Mouse (Mus musculus) inflammation-experienced regulatory T-cells, adult 6 months (primary cell): ENCODE measurements at regions not wholly inside any gene's neighbourhood (a gene's known extent, or its start where the extent isn't known, plus 50 kb on each side); places are given as distances from the start of the nearest gene placed in this dataset.
A peak's percentile ranks its signal among the peaks of the same experiment; 100 is the strongest.

Experiments
- ATAC-seq: one replicate; pipeline ENCODE4 v1.8.0; 2017

DNA sequence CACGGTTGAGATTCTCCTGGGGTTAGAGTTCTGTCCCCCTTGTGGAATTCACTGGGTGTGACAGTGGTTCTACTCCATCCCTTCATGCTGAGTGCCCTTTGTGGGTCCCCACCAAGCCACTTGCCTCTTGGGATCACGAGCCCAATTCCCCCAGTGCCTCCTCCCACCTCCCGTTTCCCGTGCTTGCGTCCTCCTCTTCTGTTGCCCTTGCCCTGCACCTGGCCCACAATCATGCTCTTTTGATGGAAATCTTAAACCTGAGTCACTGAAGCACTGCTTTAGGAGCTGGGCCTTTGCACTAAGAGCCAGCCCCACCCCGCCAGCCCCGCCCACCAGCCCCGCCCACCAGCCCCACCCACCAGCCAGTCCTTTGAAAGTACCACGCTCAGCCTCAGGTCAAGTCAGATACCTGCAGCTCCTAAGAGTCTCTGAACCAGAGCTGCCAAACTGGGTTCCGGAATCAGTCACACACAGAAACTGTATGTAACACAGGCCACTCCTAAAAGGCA lies 79.8 kb upstream of the Sertad2 start:
- no peak for ATAC-seq

DNA sequence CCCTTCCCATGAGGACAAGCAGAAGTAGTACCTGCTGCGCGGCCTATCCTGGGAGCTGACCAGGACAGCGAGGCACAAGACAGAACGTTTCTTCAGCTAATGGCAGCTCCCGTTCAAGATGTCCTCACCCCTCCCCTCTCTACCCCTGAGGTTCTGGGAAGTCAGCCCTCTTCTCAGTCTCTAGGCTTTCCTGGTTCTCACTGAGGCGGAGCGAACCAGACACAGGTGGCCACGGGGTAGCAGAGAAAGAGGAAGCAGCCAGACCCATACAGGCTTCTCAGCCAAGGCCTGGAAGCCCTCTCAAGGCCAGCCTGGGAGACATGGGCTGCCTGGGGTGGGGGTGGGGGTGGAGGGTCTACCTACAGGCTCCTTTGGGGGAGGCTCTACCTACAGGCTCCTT lies 78.5 kb upstream of the Sertad2 start:
- no peak for ATAC-seq

DNA sequence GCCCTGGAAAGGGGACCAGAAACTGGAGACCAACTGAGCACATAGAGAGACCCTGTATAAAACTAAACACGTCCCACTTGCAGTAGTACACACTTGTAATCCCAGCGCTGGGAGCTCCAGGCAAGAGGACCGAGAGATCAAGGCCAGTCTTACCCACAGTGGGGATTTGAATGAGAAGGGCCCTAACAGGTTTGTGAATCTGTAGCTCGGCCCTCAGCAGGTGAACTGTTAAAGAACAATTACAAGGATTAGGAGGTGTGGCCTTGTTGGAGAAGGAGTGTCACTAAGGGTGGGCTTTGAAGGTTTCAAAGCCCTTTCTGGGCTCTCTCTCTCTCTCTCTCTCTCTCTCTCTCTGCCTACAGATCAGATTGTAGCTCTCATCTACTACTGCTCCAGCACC lies 76.5 kb upstream of the Sertad2 start:
- no peak for ATAC-seq

DNA sequence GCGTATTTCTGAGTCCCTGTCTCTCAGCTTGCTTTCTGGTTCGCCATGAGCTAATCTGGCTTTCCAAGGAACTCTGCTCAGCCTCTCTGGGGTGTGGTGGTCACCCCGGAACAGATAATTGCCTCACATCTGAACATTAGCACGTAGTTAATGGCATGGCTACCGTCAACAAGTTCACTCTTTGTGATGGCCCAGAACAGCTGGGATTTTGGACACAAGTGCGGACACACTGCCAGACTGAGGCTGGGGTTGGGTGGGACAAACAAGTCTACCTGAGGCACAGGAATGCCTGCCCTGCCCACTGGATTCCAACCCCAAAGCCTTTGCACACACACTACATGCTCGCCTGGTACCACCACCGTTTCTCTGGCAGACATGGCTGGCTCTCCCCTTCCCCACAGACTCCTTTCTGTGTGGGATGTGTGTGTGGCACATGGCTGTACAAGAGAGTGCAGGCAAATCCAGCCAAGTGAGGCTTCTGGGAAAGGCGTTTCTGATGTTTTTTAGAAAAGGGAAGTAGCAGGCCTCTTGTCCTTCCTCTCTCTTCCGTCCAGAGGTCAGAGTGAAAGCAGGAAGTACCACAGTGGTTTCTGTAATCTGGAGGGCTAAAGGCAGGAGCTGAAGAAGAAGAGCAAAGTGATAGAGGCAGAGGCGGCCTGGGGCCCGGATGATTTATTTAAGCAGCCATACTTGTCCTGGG lies 74.6 kb upstream of the Sertad2 start:
- no peak for ATAC-seq

DNA sequence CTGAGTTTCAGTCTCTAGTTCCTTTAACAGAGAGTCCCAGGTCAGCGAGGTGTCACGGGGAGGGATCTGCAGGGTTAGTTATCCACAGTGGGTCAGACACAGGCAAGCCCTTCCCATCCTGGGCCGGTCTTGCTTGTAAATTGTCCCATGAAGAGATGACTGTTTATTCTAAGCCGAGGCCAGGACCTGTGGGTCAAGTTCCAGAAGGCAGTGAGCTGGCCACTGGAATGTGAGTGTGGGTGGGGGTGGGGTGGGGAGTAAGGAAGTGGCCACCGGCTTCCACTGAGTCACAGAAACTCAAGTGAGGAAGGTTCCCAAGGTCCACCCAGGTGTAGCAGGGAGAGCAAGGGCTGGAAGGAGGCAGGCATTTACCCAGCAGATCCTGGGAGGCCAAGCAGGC lies 73.7 kb upstream of the Sertad2 start:
- no peak for ATAC-seq

DNA sequence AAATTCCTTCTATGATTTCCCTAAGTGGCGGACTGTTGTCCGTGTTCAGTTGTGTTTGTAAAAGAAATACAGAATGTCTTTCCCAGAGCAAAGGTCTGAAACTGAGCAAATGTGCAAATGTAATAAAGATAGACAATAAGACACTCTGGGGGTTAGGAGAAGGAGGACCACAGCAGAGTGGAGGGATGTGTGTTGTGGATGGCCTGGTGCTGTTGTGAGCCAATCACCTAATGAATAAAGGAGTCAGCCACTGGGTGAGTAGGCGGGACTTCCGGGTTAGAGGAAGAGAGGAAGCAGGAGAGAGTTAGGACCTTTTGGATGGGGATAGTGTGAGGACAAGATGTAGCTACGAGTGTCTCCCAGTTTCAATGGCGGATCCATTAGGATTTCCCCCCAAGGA lies 72.7 kb upstream of the Sertad2 start:
- no peak for ATAC-seq

DNA sequence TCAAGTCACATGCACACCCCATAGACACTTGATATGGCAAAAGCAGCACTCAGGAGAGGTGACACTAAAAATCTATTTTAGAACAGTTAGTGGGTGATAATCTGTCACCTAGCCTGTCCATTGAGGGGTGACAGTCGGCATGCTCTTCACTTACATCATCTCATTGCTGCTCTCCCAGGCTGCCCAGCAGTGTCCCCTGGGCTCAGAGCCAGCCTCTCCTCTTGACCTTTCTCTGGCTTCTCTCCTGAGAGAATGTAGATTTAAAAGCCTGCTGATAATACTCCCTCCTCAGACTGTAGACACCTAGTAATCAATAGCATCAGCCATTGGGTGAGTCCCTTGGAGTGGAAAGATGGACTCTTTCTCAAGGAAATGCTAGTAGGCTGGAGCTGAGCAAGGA lies 70.7 kb upstream of the Sertad2 start:
- ATAC-seq = no peak

DNA sequence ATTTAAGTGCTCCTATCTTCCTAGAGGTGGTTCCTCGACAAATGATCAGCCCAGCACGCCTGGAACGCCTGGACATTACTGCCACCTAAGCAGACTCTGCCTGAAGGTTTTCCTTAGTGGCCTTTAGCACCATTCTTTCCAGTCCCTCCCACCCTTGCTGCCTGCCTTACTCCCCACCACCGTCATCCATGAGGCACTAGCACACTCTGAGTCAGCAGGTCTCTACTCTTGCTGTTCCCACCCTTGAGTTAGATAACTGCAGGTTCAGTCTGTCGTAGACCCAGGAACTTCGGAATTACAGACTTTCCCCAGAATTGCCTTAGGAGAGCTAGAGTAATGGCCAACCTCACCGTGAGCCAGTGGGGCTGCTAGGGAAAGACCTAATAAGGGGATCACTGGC lies 67.4 kb upstream of the Sertad2 start:
- no peak for ATAC-seq

DNA sequence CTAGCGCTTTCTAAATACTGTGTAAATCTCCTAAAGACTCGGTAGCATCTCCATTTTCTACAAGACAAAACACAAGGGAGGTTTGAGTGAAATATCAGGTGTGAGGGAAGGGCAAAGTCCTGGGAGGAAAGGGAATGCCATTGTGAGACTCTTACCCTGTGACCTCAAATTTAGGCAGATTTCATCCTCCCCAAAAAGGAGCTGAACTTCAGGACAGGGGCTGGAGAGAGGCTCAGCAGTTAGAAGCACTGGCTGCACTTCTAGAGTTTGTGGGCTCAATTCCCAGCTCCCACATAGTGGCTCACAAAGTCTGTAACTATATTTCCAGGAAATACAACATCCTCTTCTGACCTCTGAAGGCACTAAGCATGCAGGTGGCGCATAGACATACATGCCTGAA lies 66.6 kb upstream of the Sertad2 start:
- no peak for ATAC-seq

DNA sequence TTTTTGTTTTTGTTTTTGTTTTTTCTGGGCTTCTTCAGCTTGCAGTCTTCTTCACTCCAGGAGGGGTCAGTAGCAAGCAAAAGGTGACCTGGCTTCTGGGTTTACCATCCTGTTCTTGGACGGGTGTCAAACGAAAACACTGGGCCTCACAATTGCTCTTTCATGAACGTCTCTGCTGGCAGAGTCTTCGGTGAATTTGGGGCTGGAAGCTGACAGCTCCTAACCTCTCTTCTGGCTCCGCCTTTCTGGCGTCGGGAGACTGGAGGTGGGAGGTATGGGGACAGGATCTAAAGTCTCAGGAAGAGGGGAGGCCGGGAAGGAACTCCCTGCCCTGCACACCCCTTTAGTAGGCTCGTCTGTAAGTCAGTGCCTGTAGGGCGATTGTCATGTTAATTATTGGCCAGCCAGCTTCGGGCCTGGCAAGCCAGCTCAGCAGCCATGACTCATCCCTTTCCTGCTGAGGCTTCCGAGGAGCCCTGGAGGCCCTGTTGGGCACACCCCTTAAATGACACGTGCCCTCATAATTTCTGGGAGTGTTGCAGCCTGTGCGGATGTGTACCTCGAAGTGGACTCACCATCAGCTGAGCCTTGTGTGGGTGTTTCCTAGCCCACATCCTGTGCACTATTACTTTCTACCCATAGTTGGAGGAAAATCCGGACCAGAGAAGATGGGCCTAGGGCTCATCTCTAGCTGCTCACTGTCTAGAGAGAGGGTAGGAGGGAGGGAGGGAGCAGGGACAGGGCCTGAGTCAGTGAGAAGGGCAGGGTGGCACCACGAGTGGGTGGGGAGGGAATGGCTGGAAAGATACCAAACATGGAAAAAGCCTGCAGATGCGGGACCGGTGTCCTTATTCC lies 65.6 kb upstream of the Sertad2 start:
- ATAC-seq = peak; percentile 99

DNA sequence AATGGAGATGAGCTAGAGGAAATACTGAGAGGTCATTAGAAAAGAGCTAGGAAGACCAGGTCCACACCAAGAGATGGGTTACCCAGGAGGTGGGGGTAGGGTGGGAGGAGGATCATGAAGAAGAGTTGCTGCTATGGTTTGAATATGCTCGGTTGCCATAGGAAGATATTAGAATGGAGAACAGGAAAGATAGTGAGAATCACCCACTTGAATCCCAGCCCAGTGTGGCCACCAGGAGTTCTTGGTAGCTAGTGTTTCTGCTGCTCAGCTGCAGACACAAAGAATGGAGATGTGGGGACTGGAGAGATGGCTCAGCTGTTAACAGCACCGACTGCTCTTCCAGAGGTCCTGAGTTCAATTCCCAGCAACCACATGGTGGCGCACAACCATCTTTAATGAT lies 62.4 kb upstream of the Sertad2 start:
- ATAC-seq = no peak

DNA sequence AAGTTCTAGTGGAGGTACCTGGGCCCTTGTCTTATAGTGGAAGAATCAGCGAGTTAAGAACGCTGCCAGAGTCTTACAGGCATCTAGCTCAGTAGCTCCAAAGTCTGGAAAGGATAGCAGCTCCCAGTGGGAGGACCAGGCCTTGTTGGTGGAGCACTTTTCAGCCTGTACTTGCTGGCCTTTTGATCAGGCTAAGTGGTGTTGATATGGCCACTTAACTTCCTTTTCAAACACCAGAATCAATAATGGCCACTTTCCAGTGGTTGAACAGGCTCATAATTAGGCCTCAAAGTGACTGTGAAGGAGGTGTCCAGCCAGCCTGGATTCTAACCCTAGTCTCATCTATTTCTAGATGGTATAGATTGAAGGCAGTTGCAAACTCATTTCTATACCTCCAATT lies 57.7 kb upstream of the Sertad2 start:
- ATAC-seq = no peak
